ENCODE assay signal across 9 mouse cellular contexts in genomic region chr2:92954404-92955114, GRCm38 (mm10). TPM values are rescaled to one million over a fixed set of nuclear protein-coding genes. Genes with fewer than 3 reads are reported as not detected.
DNase-seq lines count a peak whose midpoint lies in the region; ATAC-seq and TF ChIP-seq lines count a peak whose summit lies in the region.
"Had no signal": no experiment of that assay in that cellular context is flagged by ENCODE, and none has a peak within 500 bp of the region (broad histone marks: within the 10 kb centered on the region; RNA-seq: fewer than 3 reads in every experiment).

No protein-coding gene starts in this region.

- no peaks in the 10 kb centered on the region for H3K9me3 ChIP-seq in forebrain, embryonic 11.5 days (ENCODE audit: control insufficient read depth, low read length)
- H3K9me3 ChIP-seq in forebrain, embryonic 12.5 days = no peaks in the 10 kb centered on the region
- H3K9me3 ChIP-seq in E14TG2a.4 (ENCODE audit: low read length) = peaks cover 8% of the 10 kb centered on the region
- 0 out of 2 replicates have a peak, but pooled peaks cover 5% of the 10 kb centered on the region for H3K9me3 ChIP-seq in lung, embryonic 14.5 days (ENCODE audit: low read depth, low read length)

- H3K27me3 ChIP-seq in forebrain, embryonic 11.5 days (ENCODE audit: control insufficient read depth, insufficient read depth, low read length) = no peaks in the 10 kb centered on the region
- no peaks in the 10 kb centered on the region for H3K27me3 ChIP-seq in forebrain, embryonic 12.5 days
- H3K27me3 ChIP-seq in E14TG2a.4 (ENCODE audit: insufficient read depth, low read length) = peaks cover 10% of the 10 kb centered on the region; the same call in 1 of the 2 replicates
- no peaks in the 10 kb centered on the region for H3K27me3 ChIP-seq in lung, embryonic 14.5 days (ENCODE audit: insufficient read depth, low read length)

- 44% methylated on average over 11 of the region's 11 CpGs for WGBS in forebrain, embryonic 11.5 days
- WGBS in forebrain, embryonic 12.5 days = 44% methylated on average over 11 of the region's 11 CpGs
- 34% methylated on average over 11 of the region's 11 CpGs for WGBS in large intestine, adult 2 months
- 28% methylated on average over 11 of the region's 11 CpGs for WGBS in lung, embryonic 14.5 days

- H3K4me2 ChIP-seq in forebrain, embryonic 11.5 days (ENCODE audit: low read depth, low read length, severe bottlenecking) = no peak overlapping the region
- no peak overlapping the region for H3K4me2 ChIP-seq in forebrain, embryonic 12.5 days
- H3K4me2 ChIP-seq in lung, embryonic 14.5 days = no peak overlapping the region
- H3K4me2 ChIP-seq: limb, embryonic 12.5 days had no signal

- no peak for ATAC-seq in forebrain, embryonic 11.5 days (replicated peaks; ENCODE audit: low FRiP score)
- no peak for ATAC-seq in forebrain, embryonic 12.5 days (ENCODE audit: low FRiP score)
- no peak for ATAC-seq in lung, embryonic 14.5 days (ENCODE audit: insufficient read depth)

- H3K4me3 ChIP-seq in forebrain, embryonic 11.5 days (ENCODE audit: low read depth, low read length) = no peak overlapping the region
- no peak overlapping the region for H3K4me3 ChIP-seq in forebrain, embryonic 12.5 days (replicated peaks)
- H3K4me3 ChIP-seq in E14TG2a.4 (replicated peaks; ENCODE audit: low read length) = no peak overlapping the region
- no peak overlapping the region for H3K4me3 ChIP-seq in lung, embryonic 14.5 days (ENCODE audit: low read depth, low read length)
- H3K4me3 ChIP-seq: limb, embryonic 12.5 days had no signal

- DNase-seq in forebrain, embryonic 11.5 days (ENCODE audit: low spot score) = peak; percentile 83
- peak; percentile 38 for DNase-seq in c-Kit-positive CD71-positive TER-119-negative erythroid progenitor cells, embryonic 14.5 days (ENCODE audit: low read depth)
- peak; percentile 48 to 61 for DNase-seq in frontal cortex, postnatal 10 days (ENCODE audit: low spot score in 2 of 2)
- DNase-seq in large intestine, adult 2 months (ENCODE audit: low read depth, low spot score) = peak; percentile 28
- peak; percentile 82 for DNase-seq in lung, embryonic 14.5 days
- peak; percentile 14 to 33 for DNase-seq in spleen, postnatal 36 days (ENCODE audit: low spot score in 2 of 2)

- H3K4me1 ChIP-seq in forebrain, embryonic 11.5 days (replicated peaks; ENCODE audit: control insufficient read depth, insufficient read depth, low read length) = no peaks in the 10 kb centered on the region
- H3K4me1 ChIP-seq in forebrain, embryonic 12.5 days = no peaks in the 10 kb centered on the region
- peaks cover 11% of the 10 kb centered on the region for H3K4me1 ChIP-seq in E14TG2a.4 (replicated peaks; ENCODE audit: low read depth, low read length)
- H3K4me1 ChIP-seq in lung, embryonic 14.5 days (ENCODE audit: insufficient read depth) = no peaks in the 10 kb centered on the region

- TF ChIP-seq CTCF in E14TG2a.4 (conservative IDR thresholded peaks at IDR 0.05; ENCODE audit: low read length) = peak; percentile 73
- peak; percentile 85 for TF ChIP-seq CTCF in lung, embryonic 14.5 days (IDR thresholded peaks at IDR 0.05; ENCODE audit: low read depth)

- no peaks in the 10 kb centered on the region for H3K36me3 ChIP-seq in forebrain, embryonic 11.5 days (ENCODE audit: control insufficient read depth, insufficient read depth, low read length)
- no peaks in the 10 kb centered on the region for H3K36me3 ChIP-seq in forebrain, embryonic 12.5 days (replicated peaks)
- H3K36me3 ChIP-seq in E14TG2a.4 (ENCODE audit: insufficient read depth, low read length) = no peaks in the 10 kb centered on the region
- H3K36me3 ChIP-seq in lung, embryonic 14.5 days (ENCODE audit: insufficient read depth) = no peaks in the 10 kb centered on the region
- H3K36me3 ChIP-seq: limb, embryonic 12.5 days had no signal

- no peak overlapping the region for H3K27ac ChIP-seq in forebrain, embryonic 11.5 days (ENCODE audit: low read depth, low read length)
- H3K27ac ChIP-seq in forebrain, embryonic 12.5 days = no peak overlapping the region
- no peak overlapping the region for H3K27ac ChIP-seq in lung, embryonic 14.5 days (ENCODE audit: low read depth)
- H3K27ac ChIP-seq: limb, embryonic 12.5 days had no signal

- H3K9ac ChIP-seq in forebrain, embryonic 11.5 days (ENCODE audit: low read length) = no peak overlapping the region
- H3K9ac ChIP-seq in forebrain, embryonic 12.5 days = no peak overlapping the region
- H3K9ac ChIP-seq in lung, embryonic 14.5 days = no peak overlapping the region
- H3K9ac ChIP-seq: limb, embryonic 12.5 days had no signal

RNA-seq across cellular contexts. Expression of gene Syt13, which starts 39.7 kb away (rescaled TPM):
- polyA plus RNA-seq in forebrain, embryonic 11.5 days (2014; fragmentation: Nextera tagmentation; extraction: Ambion mirVana) = 6.1 and 6.2 TPM in 2 replicates
- polyA plus RNA-seq in forebrain, embryonic 12.5 days (2016; fragmentation: Nextera tagmentation; extraction: Ambion mirVana) = 13.8 and 15.4 TPM in 2 replicates
- polyA plus RNA-seq in large intestine, adult 2 months (2012; rRNA removed) = 2.7 and 3.1 TPM in 2 replicates
- polyA plus RNA-seq in lung, embryonic 14.5 days (2014; fragmentation: Nextera tagmentation; extraction: Ambion mirVana) = 3.2 and 3.6 TPM in 2 replicates

Comparison
In these comparisons a context has a peak if more than half of its experiments do, and no peak if none do; other contexts are left out.
1. DNase-seq: peak in every context shown above with its lines; median percentile 83 in forebrain, embryonic 11.5 days; 82 in lung, embryonic 14.5 days; 54 in frontal cortex, postnatal 10 days; 38 in c-Kit-positive CD71-positive TER-119-negative erythroid progenitor cells, embryonic 14.5 days; 28 in large intestine, adult 2 months; 24 in spleen, postnatal 36 days.